Mouse (Mus musculus): ENCODE results near the gene Rprd1b.

DNA sequence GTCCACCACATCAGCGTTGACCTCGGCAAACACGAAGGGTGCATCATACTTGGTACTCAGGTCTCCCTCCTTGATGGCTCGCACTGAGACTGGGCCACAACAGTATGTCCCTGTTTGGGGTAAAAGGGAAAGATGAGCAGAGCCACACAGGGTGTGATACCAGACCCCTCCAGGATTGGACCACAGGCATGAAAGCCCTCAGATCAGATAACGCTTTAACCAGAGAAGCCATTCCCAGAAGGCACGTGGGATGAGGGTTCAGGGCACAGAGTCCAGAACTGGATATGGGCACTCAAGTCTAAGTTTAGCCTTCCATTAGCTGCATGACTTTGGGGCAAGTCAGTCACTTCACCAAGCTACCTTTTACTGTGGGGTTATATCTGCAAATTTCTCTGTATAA is 98.9 kb downstream of the Rprd1b start:
- TF ChIP-seq CTCF (conservative IDR thresholded peaks at IDR 0.05; ENCODE audit: insufficient read depth, insufficient read length, low read depth, low read length) (no peak), POLR2A (IDR thresholded peaks at IDR 0.05; ENCODE audit: low read depth, low read length) (no peak)

All from kidney, adult 2 months (tissue).